Mouse (Mus musculus) Patski (cell line): ENCODE results near the gene Stat6. TPM values are rescaled to one million over a fixed set of nuclear protein-coding genes. Genes with fewer than 3 reads are reported as not detected.

Experiments
- ATAC-seq: fragments of 100-300 bp; one replicate; pipeline ENCODE4 v1.8.0; 2021
- CTCF ChIA-PET: fragments of 350-600 bp; sonication (Branson Sonifier 250); formaldehyde crosslinking; loops from one replicate; lab custom pipeline; 2022; ENCODE audit warnings: inconsistent platforms; lab: Charles Lee
- POLR2A ChIA-PET: fragments of 350-600 bp; sonication (Branson Sonifier 250); formaldehyde crosslinking; loops from one replicate; lab custom pipeline; 2022; ENCODE audit warnings: antibody characterized with exemption, inconsistent platforms; lab: Charles Lee
- DNase-seq: peaks from one replicate; pipeline ENCODE4 v3.0.0-alpha.2; 2011; ENCODE audit warnings: low read depth, low spot score
- H3K27me3 ChIP-seq: fragments of 371-371 bp; one replicate; pipeline ENCODE4 v1.5.1; 2021
- CTCF ChIP-seq: fragments of 100-300 bp; IDR thresholded peaks from one replicate; pipeline ENCODE4 v1.5.1; 2021
- in situ Hi-C: fragments of 300-500 bp; cut with MboI; formaldehyde crosslinking; loops from 3 replicates; pipeline ENCODE4 v1.11.1; 2018; ENCODE audit warnings: low pct_unique_long_range_greater_than_20kb, mixed read lengths
- polyA plus RNA-seq: library from polyadenylated mRNA; unstranded; gene quantifications from one replicate; pipeline ENCODE4 v1.2.3, GENCODE M21; 2021

Gene Stat6
- polyA plus RNA-seq, result 67.3 TPM

DNA sequence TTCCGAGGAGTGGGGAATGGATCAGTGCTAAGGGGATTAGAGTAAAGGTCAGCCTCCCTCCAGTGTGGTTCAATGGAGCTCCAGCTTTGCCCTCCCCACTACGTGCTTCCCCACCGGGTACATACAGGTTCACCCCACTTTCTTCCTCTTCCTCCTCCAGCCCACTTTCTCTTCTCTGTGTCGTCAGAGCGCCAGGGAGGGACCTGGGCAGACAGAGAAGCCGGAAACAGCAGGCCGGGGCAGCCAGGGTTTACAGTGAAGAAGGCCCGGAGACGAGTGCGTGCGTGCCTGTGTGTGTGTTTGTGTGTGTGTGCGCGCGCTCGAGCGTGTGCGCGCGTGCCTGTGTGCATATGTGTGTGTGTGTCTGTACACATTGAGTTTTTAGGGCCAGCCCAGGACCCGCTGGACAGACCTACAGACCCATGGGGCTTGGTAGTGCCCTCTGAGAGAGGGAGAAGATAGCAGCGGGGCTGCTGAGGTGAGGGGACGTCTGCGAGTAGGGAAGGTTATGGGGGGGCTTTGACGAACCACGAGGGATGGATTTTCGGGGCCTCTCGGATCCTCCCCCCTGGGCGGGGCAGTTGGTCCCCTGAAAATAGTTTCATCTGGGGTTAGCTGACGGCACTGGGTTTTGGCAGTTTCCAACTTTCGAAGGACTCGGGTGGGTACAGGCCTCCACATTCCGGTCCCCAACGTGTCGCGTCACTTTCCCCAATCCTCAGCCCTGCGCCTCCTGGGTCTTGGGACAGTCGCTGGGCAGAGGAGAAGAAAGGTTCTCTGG is at the start of gene Stat6:
Gene Stat6, plus strand, starts transcription at position 215 of the 781 bp plus-strand sequence.
- no peaks in the 10 kb centered on the region for H3K27me3 ChIP-seq
- ATAC-seq (peak; percentile 68), DNase-seq (peak; percentile 31)
- POLR2A ChIA-PET, result interaction anchor here (1.0 to 3.9 kb wide), 11 partner anchors 11 to 34 kb away, joined by 3 to 25 read pairs (median 4); partner anchors contain the start of genes Lrp1, Nab2 and Nemp1
- no peak for TF ChIP-seq CTCF
- in situ Hi-C loops, result loop anchor here (5.0 kb wide), 1 partner anchor 94 kb away; the partner anchor contains the start of gene Zbtb39
- CTCF ChIA-PET, result interaction anchor here (0.8 to 2.4 kb wide), 15 partner anchors 10 to 365 kb away, joined by 3 to 18 read pairs (median 5); partner anchors contain the start of gene Nemp1

DNA sequence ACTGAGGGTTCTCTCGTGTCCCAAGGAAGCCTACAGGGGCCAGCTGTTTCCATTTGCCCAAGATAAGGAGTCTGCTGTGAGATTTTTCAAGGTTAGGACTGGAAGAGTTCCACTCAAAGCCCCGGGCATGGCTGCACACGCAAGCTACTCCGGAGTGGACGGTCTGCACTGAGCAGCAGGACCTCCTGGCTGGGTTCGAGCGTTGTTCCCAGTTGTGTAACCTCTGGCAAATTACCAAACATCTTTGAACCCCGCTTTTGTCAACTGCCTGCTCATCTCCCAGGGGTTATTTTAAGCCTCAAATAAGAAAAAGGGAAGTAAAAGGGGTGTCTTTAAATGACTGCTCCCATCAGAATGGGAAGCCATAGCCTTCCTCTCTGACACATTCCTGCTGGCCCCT is 48.4 kb upstream of the Stat6 start:
- in situ Hi-C loops, result no loop called here
- ATAC-seq, result no peak
- TF ChIP-seq CTCF, result no peak
- ChIA-PET CTCF (interaction anchor here (1.0 kb wide), 1 partner anchor 28 kb away, joined by 3 read pairs; no protein-coding TSS in a partner anchor), POLR2A (no interaction called here)
- no peaks in the 10 kb centered on the region for H3K27me3 ChIP-seq
- no peak for DNase-seq

DNA sequence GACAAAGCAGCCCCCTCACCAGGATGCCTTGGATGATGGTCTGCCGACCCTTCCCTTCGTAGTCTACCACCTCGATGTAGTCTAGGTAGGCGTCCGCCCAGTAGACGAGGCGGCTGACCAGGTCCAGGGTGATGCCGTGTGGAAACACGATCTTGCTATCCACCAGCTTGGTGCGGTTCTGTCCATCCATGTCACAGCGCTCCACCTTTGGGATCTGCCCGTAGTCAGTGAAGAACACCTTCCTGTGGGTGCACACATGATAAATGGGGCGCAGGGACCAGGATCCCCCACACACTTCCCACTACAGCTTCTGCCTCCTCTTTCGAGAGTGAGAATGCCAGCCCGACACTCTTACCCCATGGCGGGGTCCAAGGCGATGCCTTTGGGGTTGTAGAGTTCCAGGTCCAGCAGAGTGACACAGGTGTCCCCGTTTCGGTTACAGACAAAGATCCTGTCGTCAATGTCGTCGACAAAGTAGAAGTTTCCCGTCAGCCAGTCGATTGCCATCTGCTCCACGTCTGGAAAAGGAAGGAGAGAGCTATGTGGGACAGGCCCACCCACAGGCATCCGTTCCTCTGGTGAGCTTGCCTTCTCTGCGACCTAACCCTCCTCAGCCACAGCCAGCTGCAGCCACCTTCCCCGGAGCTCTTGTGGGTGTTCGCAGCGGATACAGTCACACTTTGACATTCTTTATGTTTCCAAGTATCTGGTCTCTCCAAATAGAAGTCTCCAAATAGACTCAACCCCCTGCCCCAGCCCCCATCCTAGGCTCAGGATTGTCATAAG is 47.7 kb upstream of the Stat6 start:
- in situ Hi-C loops, result no loop called here
- ChIA-PET POLR2A (no interaction called here), CTCF (no interaction called here)
- H3K27me3 ChIP-seq, result no peaks in the 10 kb centered on the region
- no peak for TF ChIP-seq CTCF
- DNase-seq, result no peak
- no peak for ATAC-seq

- ATAC-seq (no peak), DNase-seq (no peak)
- in situ Hi-C loops, result no loop called here
- CTCF ChIA-PET, result interaction anchor here (1.3 kb wide), 1 partner anchor 30 kb away, joined by 3 read pairs; no protein-coding TSS in a partner anchor
- no peaks in the 10 kb centered on the region for H3K27me3 ChIP-seq
- no peak for TF ChIP-seq CTCF
- POLR2A ChIA-PET, result no interaction called here
Observed at GRCm38 (mm10) chr10:127596321-127596941, 46.4 kb upstream of the Stat6 start.

GRCm38 (mm10) chr10:127597311-127597901 is 45.4 kb upstream of the Stat6 start:
- ChIA-PET POLR2A (interaction anchor here (2.3 kb wide), 1 partner anchor 22 kb away, joined by 6 read pairs; no protein-coding TSS in a partner anchor), CTCF (interaction anchor here (1.3 kb wide), 1 partner anchor 21 kb away, joined by 3 read pairs; no protein-coding TSS in a partner anchor)
- no peaks in the 10 kb centered on the region for H3K27me3 ChIP-seq
- no peak for ATAC-seq
- no peak for DNase-seq
- in situ Hi-C loops, result no loop called here
- TF ChIP-seq CTCF, result no peak

DNA sequence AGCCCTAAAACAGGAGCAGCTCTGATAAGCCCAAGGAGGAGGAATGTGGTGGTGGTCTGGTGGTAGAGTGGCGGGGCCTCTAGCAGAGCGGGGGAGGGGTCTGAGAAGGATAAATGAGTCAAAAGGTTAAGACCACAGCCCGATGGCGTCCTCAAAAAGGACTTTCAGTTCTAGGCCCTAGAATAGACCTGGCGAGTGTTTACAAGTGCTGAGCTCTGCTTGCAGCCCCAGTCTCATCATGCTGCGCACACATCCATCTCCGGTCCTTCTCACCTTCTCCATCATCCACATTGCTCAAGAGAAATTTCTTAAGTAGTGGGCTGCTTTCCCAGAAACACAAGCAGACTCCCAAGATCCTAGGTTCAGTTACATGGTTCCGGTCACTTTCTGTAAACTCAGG is 44.2 kb upstream of the Stat6 start:
- DNase-seq (no peak), ATAC-seq (no peak)
- no peaks in the 10 kb centered on the region for H3K27me3 ChIP-seq
- no peak for TF ChIP-seq CTCF
- in situ Hi-C loops, result no loop called here
- CTCF ChIA-PET, result interaction anchor here (1.3 kb wide), 1 partner anchor 22 kb away, joined by 3 read pairs; no protein-coding TSS in a partner anchor
- POLR2A ChIA-PET, result interaction anchor here (2.3 kb wide), 1 partner anchor 21 kb away, joined by 6 read pairs; no protein-coding TSS in a partner anchor

- H3K27me3 ChIP-seq, result no peaks in the 10 kb centered on the region
- ATAC-seq, result no peak
- TF ChIP-seq CTCF, result no peak
- in situ Hi-C loops, result no loop called here
- DNase-seq, result no peak
- ChIA-PET POLR2A (interaction anchor here (2.3 kb wide), 1 partner anchor 20 kb away, joined by 6 read pairs; no protein-coding TSS in a partner anchor), CTCF (interaction anchor here (1.1 kb wide), 1 partner anchor 10 kb away, joined by 4 read pairs; no protein-coding TSS in a partner anchor)
Observed at GRCm38 (mm10) chr10:127599252-127599651, 43.5 kb upstream of the Stat6 start.

DNA sequence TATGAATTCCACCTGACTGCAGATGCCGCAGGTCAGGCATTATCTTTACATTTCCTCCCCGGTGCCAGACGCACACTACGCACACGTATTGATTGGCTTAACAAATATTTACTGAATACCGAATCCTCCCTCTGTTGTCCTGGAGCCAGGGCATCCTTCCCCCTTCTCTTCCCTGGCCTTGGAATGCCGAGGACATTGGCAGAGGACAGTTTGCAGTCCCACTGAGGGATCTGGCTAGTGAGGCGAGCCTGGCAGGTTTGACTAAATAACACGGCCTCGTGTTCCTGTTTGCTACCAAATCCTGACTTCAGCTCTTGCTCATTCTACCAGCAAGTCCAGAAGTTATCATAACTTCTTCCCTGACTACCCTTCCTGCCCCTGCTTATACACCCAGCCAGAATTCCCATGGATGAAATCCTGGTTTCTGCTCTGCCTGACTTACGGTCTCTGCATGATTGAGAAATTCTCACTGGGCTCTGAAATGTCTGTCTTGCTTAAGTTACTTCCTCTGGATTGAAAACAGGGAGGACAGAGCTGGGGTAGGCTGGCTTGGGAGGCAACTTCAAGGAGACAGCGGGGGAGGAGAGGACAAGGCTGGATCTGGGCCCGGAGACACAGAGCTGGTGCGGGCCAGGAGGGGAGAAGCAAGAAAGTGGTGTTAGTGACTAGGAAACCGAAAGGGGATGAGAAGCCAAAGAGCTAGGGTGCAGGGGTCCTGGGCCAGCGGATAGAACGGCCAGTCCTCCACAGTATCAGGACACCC is 42.8 kb upstream of the Stat6 start:
- in situ Hi-C loops, result no loop called here
- TF ChIP-seq CTCF, result no peak
- ChIA-PET CTCF (interaction anchor here (1.0 to 1.1 kb wide), 2 partner anchors 10 kb away, joined by 3 to 4 read pairs; no protein-coding TSS in a partner anchor), POLR2A (interaction anchor here (2.3 kb wide), 1 partner anchor 19 kb away, joined by 6 read pairs; no protein-coding TSS in a partner anchor)
- no peak for ATAC-seq
- no peak for DNase-seq
- H3K27me3 ChIP-seq, result no peaks in the 10 kb centered on the region

- CTCF ChIA-PET, result no interaction called here
- no peaks in the 10 kb centered on the region for H3K27me3 ChIP-seq
- POLR2A ChIA-PET, result no interaction called here
- DNase-seq (no peak), ATAC-seq (no peak)
- no peak for TF ChIP-seq CTCF
- in situ Hi-C loops, result no loop called here
Observed at GRCm38 (mm10) chr10:127602194-127602593, 40.6 kb upstream of the Stat6 start.
